Mouse (Mus musculus): ENCODE results near the gene Slco2a1. TPM values are rescaled to one million over a fixed set of nuclear protein-coding genes. Genes with fewer than 3 reads are reported as not detected.

Gene Slco2a1
- polyA plus RNA-seq, 1 experiment: 4.8 TPM

- no peak for DNase-seq (ENCODE audit: low spot score)
Observed at GRCm38 (mm10) chr9:103118651-103119275, 130.3 kb downstream of the Slco2a1 start.

- DNase-seq (ENCODE audit: low spot score): no peak
Observed at GRCm38 (mm10) chr9:103119781-103120180, 131.3 kb downstream of the Slco2a1 start.

GRCm38 (mm10) chr9:103120231-103120630, 131.7 kb downstream of the Slco2a1 start:
- no peak for DNase-seq (ENCODE audit: low spot score)

- DNase-seq (ENCODE audit: low spot score): no peak
Observed at GRCm38 (mm10) chr9:103121546-103121945, 133.0 kb downstream of the Slco2a1 start.

- DNase-seq (ENCODE audit: low spot score): no peak
Observed at GRCm38 (mm10) chr9:103124746-103125145, 136.2 kb downstream of the Slco2a1 start.

GRCm38 (mm10) chr9:103133493-103134124, 145.1 kb downstream of the Slco2a1 start:
- no peak for DNase-seq (ENCODE audit: low spot score)

GRCm38 (mm10) chr9:103134450-103135030, 146.0 kb downstream of the Slco2a1 start:
- no peak for DNase-seq (ENCODE audit: low spot score)

GRCm38 (mm10) chr9:103139481-103139880, 151.0 kb downstream of the Slco2a1 start:
- DNase-seq (ENCODE audit: low spot score): no peak

- DNase-seq (ENCODE audit: low spot score): no peak
Observed at GRCm38 (mm10) chr9:103140384-103140783, 151.9 kb downstream of the Slco2a1 start.

- DNase-seq (ENCODE audit: low spot score): no peak
Observed at GRCm38 (mm10) chr9:103141266-103141665, 152.8 kb downstream of the Slco2a1 start.

GRCm38 (mm10) chr9:103143881-103144280, 155.4 kb downstream of the Slco2a1 start:
- DNase-seq (ENCODE audit: low spot score): no peak

GRCm38 (mm10) chr9:103145351-103145750, 156.8 kb downstream of the Slco2a1 start:
- no peak for DNase-seq (ENCODE audit: low spot score)

Other genes with a start within 250 kb of the Slco2a1 start
- 69.2 and 78.7 TPM in 2 replicates for gene Ryk, start 153.8 kb upstream of the Slco2a1 start, polyA plus RNA-seq (2012; rRNA removed)
- gene Rab6b, start 123.1 kb downstream of the Slco2a1 start, polyA plus RNA-seq (2012; rRNA removed): 4.4 and 6.9 TPM in 2 replicates
- 33.4 and 33.8 TPM in 2 replicates for gene Srprb, start 213.4 kb downstream of the Slco2a1 start, polyA plus RNA-seq (2012; rRNA removed)
- 1.8 TPM in 1 of 2 replicates, not detected in the other for gene Gm20425, start 241.6 kb downstream of the Slco2a1 start, polyA plus RNA-seq (2012; rRNA removed)
- gene Trf, start 241.7 kb downstream of the Slco2a1 start, polyA plus RNA-seq (2012; rRNA removed): 329 and 368 TPM in 2 replicates

Data from urinary bladder, adult 2 months (tissue).